Mouse (Mus musculus): ENCODE results near the gene 4921524J17Rik. TPM values are rescaled to one million over a fixed set of nuclear protein-coding genes. Genes with fewer than 3 reads are reported as not detected.

4921524J17Rik gene
- polyA plus RNA-seq, 1 experiment from 2014 or later, result 46.5 TPM

DNA sequence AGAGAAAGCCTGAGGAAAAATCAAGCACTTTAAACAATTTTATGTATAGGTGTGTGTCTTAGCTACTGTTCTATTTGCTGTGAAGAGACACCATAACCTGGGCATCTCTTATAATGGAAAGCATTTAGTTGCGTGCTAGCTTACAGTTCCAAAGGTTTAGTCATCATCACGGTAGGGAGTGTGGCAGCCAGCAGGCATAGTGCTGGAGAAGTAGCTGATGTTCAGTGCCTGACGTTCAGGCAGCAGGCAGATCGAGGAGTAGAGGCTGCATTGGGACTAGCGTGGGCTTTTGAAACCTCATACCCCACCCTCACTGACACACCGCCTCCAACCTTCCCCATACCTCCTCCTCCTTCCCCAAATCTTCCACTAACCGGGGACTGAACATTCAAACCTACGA is 38.1 kb upstream of the 4921524J17Rik start:
- no peak for ATAC-seq
- H3K4me2 ChIP-seq (ENCODE audit: low read length), result no peak overlapping the region
- no peaks in the 10 kb centered on the region for H3K27me3 ChIP-seq (ENCODE audit: control insufficient read depth, insufficient read depth, low read depth, low read length)
- H3K9me3 ChIP-seq (replicated peaks; ENCODE audit: control insufficient read depth, low read length, poor library complexity, severe bottlenecking), result no peaks in the 10 kb centered on the region
- no peaks in the 10 kb centered on the region for H3K4me1 ChIP-seq (ENCODE audit: control insufficient read depth, insufficient read depth, low read length)
- H3K9ac ChIP-seq (ENCODE audit: low read depth, low read length), result no peak overlapping the region
- no peak overlapping the region for H3K27ac ChIP-seq (ENCODE audit: low read length)
- WGBS, result 79% methylated on average over 8 of the region's 8 CpGs
- H3K4me3 ChIP-seq (ENCODE audit: low read depth, low read length), result no peak overlapping the region
- no peaks in the 10 kb centered on the region for H3K36me3 ChIP-seq (ENCODE audit: control insufficient read depth, insufficient read depth, low read length)

DNA sequence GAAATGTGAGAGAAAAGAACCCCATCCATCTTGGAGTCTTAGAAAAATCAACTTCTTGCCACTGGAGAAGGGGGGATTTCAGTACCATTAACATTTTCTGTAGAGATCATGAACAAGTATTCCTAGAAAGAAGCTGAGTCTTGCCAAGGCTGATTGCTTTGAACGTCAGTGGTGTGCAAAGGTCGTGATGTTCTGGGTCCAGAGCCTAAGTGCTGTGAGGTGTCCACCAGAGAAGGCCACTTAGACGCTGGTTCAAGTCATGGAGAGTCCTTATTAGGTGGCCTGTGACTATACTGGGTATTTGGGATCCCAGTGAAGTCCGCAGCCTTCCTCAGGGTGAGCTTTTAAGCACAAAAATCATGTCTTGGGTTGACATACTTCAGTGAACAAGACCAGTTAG is 33.4 kb upstream of the 4921524J17Rik start:
- Histone ChIP-seq H3K27me3 (ENCODE audit: control insufficient read depth, insufficient read depth, low read depth, low read length) (no peaks in the 10 kb centered on the region), H3K4me2 (ENCODE audit: low read length) (no peak overlapping the region), H3K4me3 (ENCODE audit: low read depth, low read length) (no peak overlapping the region), H3K27ac (ENCODE audit: low read length) (no peak overlapping the region), H3K9me3 (replicated peaks; ENCODE audit: control insufficient read depth, low read length, poor library complexity, severe bottlenecking) (no peaks in the 10 kb centered on the region), H3K9ac (ENCODE audit: low read depth, low read length) (no peak overlapping the region), H3K4me1 (ENCODE audit: control insufficient read depth, insufficient read depth, low read length) (no peaks in the 10 kb centered on the region), H3K36me3 (ENCODE audit: control insufficient read depth, insufficient read depth, low read length) (no peaks in the 10 kb centered on the region)
- 87% methylated on average over 4 of the region's 4 CpGs for WGBS
- ATAC-seq, result no peak

GRCm38 (mm10) chr8:85464316-85464715 is 31.7 kb upstream of the 4921524J17Rik start:
- Histone ChIP-seq H3K36me3 (ENCODE audit: control insufficient read depth, insufficient read depth, low read length) (no peaks in the 10 kb centered on the region), H3K27me3 (ENCODE audit: control insufficient read depth, insufficient read depth, low read depth, low read length) (no peaks in the 10 kb centered on the region), H3K4me2 (ENCODE audit: low read length) (no peak overlapping the region), H3K4me1 (ENCODE audit: control insufficient read depth, insufficient read depth, low read length) (no peaks in the 10 kb centered on the region), H3K4me3 (ENCODE audit: low read depth, low read length) (no peak overlapping the region), H3K9me3 (replicated peaks; ENCODE audit: control insufficient read depth, low read length, poor library complexity, severe bottlenecking) (no peaks in the 10 kb centered on the region), H3K27ac (ENCODE audit: low read length) (no peak overlapping the region), H3K9ac (ENCODE audit: low read depth, low read length) (no peak overlapping the region)
- no peak for ATAC-seq

DNA sequence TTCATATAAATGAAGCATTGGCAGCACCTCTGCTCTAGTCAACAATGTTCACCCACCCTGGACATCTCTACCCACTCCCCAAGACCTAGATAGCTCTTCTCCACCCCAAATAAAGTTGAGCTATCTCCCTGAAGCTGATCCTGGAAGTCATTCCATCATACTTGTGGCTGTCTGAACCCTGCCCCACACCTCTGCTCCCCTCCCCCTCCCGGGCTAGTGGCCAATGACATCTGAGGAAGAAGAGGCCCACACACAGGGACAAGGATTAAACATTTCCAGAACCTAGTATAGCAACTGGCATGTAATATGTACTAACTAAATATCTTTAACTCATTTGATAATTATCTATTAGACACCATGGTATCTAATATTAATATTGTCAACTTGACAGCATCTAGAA is 29.8 kb upstream of the 4921524J17Rik start:
- WGBS, result 89% methylated on average over 1 of the region's 1 CpGs

GRCm38 (mm10) chr8:85461377-85461776 is 28.7 kb upstream of the 4921524J17Rik start:
- H3K27ac ChIP-seq (ENCODE audit: low read length), result no peak overlapping the region
- H3K4me2 ChIP-seq (ENCODE audit: low read length), result no peak overlapping the region
- 82% methylated on average over 3 of the region's 3 CpGs for WGBS
- H3K9me3 ChIP-seq (replicated peaks; ENCODE audit: control insufficient read depth, low read length, poor library complexity, severe bottlenecking), result no peaks in the 10 kb centered on the region
- H3K27me3 ChIP-seq (ENCODE audit: control insufficient read depth, insufficient read depth, low read depth, low read length), result no peaks in the 10 kb centered on the region
- H3K9ac ChIP-seq (ENCODE audit: low read depth, low read length), result no peak overlapping the region
- no peak for ATAC-seq
- H3K4me3 ChIP-seq (ENCODE audit: low read depth, low read length), result no peak overlapping the region
- no peaks in the 10 kb centered on the region for H3K4me1 ChIP-seq (ENCODE audit: control insufficient read depth, insufficient read depth, low read length)
- H3K36me3 ChIP-seq (ENCODE audit: control insufficient read depth, insufficient read depth, low read length), result no peaks in the 10 kb centered on the region

More for the DNA sequence above, 29.8 kb upstream of the 4921524J17Rik start:
- Histone ChIP-seq H3K36me3 (ENCODE audit: control insufficient read depth, insufficient read depth, low read length) (no peaks in the 10 kb centered on the region), H3K4me2 (ENCODE audit: low read length) (no peak overlapping the region), H3K4me3 (ENCODE audit: low read depth, low read length) (no peak overlapping the region), H3K4me1 (ENCODE audit: control insufficient read depth, insufficient read depth, low read length) (no peaks in the 10 kb centered on the region), H3K27me3 (ENCODE audit: control insufficient read depth, insufficient read depth, low read depth, low read length) (no peaks in the 10 kb centered on the region), H3K9me3 (replicated peaks; ENCODE audit: control insufficient read depth, low read length, poor library complexity, severe bottlenecking) (no peaks in the 10 kb centered on the region), H3K27ac (ENCODE audit: low read length) (no peak overlapping the region), H3K9ac (ENCODE audit: low read depth, low read length) (no peak overlapping the region)
- no peak for ATAC-seq

DNA sequence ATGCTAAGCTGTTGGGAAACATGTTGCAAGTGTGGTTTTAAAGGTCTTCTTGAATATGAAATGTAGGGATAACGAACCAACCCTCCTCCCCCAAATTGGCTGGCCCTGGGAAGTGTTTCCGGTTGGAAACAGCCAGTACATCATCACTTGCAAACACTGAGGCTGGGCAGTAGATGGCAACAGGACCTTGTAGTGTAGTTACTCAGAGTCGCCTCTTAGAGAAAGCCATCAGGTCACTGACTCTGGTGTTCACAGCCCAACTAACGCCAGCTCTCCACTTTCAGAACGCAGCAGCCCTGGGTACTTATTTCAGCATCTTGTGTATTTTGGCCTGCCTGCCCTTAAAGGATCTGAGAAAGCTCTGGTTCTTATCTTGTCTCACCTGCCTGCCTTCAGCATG is 28.2 kb upstream of the 4921524J17Rik start:
- no peaks in the 10 kb centered on the region for H3K4me1 ChIP-seq (ENCODE audit: control insufficient read depth, insufficient read depth, low read length)
- no peaks in the 10 kb centered on the region for H3K9me3 ChIP-seq (replicated peaks; ENCODE audit: control insufficient read depth, low read length, poor library complexity, severe bottlenecking)
- no peaks in the 10 kb centered on the region for H3K36me3 ChIP-seq (ENCODE audit: control insufficient read depth, insufficient read depth, low read length)
- H3K9ac ChIP-seq (ENCODE audit: low read depth, low read length), result no peak overlapping the region
- no peak for ATAC-seq
- no peak overlapping the region for H3K27ac ChIP-seq (ENCODE audit: low read length)
- H3K4me3 ChIP-seq (ENCODE audit: low read depth, low read length), result no peak overlapping the region
- WGBS, result 39% methylated on average over 5 of the region's 5 CpGs
- no peak overlapping the region for H3K4me2 ChIP-seq (ENCODE audit: low read length)
- H3K27me3 ChIP-seq (ENCODE audit: control insufficient read depth, insufficient read depth, low read depth, low read length), result no peaks in the 10 kb centered on the region

GRCm38 (mm10) chr8:85459582-85459981 is 26.9 kb upstream of the 4921524J17Rik start:
- H3K27ac ChIP-seq (ENCODE audit: low read length), result no peak overlapping the region
- no peaks in the 10 kb centered on the region for H3K4me1 ChIP-seq (ENCODE audit: control insufficient read depth, insufficient read depth, low read length)
- no peaks in the 10 kb centered on the region for H3K36me3 ChIP-seq (ENCODE audit: control insufficient read depth, insufficient read depth, low read length)
- 80% methylated on average over 3 of the region's 3 CpGs for WGBS
- H3K4me3 ChIP-seq (ENCODE audit: low read depth, low read length), result no peak overlapping the region
- H3K27me3 ChIP-seq (ENCODE audit: control insufficient read depth, insufficient read depth, low read depth, low read length), result no peaks in the 10 kb centered on the region
- no peaks in the 10 kb centered on the region for H3K9me3 ChIP-seq (replicated peaks; ENCODE audit: control insufficient read depth, low read length, poor library complexity, severe bottlenecking)
- no peak overlapping the region for H3K4me2 ChIP-seq (ENCODE audit: low read length)
- ATAC-seq, result no peak
- no peak overlapping the region for H3K9ac ChIP-seq (ENCODE audit: low read depth, low read length)

DNA sequence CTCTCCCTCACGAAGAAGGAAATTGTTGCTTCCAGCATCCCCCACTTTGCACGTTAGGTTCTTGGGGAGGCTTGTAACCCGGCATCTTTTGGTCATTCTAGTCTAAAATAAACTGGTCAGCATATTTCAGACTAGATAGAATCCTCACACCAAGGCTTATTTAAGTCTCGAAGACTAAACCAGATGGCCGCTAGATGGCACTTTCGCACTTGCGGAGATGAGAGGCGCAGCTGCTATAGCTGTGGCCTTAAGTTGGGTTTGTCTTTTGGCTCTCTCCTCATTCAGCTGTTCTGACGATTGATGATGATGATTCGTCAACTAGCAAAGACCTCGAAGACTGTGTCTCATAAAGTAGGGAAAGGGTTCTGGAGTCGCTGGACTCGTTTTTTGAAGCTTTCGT is 23.9 kb upstream of the 4921524J17Rik start:
- no peak overlapping the region for H3K9ac ChIP-seq (ENCODE audit: low read depth, low read length)
- no peaks in the 10 kb centered on the region for H3K27me3 ChIP-seq (ENCODE audit: control insufficient read depth, insufficient read depth, low read depth, low read length)
- peaks cover 4% of the 10 kb centered on the region; the same call in 1 of the 2 replicates for H3K4me1 ChIP-seq (ENCODE audit: control insufficient read depth, insufficient read depth, low read length)
- H3K4me2 ChIP-seq (ENCODE audit: low read length), result no peak overlapping the region
- no peaks in the 10 kb centered on the region for H3K36me3 ChIP-seq (ENCODE audit: control insufficient read depth, insufficient read depth, low read length)
- no peak overlapping the region for H3K27ac ChIP-seq (ENCODE audit: low read length)
- no peaks in the 10 kb centered on the region for H3K9me3 ChIP-seq (replicated peaks; ENCODE audit: control insufficient read depth, low read length, poor library complexity, severe bottlenecking)
- peak; percentile 58; the same call in 1 of the 2 replicates for ATAC-seq
- H3K4me3 ChIP-seq (ENCODE audit: low read depth, low read length), result no peak overlapping the region
- 12% methylated on average over 14 of the region's 14 CpGs for WGBS

DNA sequence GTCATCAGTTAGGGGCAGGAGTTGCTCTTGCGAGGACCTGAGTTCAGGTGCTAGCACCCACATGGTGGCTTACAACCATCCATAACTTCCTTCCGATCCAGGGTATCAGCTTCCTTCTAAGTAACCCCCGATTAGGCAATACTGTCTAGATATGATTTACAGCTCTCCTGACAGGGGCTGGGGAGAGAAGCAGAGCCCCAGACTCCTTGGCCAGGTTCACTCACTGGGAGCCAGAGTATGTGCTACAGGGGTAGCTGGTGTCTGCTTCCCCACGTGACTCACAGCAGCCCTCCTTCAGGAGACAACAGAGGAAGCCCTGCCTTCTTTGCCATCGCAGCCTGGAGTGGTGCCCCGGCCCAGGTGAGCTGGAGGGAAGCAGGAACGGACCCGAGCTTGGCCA is 22.1 kb upstream of the 4921524J17Rik start:
- Histone ChIP-seq H3K36me3 (ENCODE audit: control insufficient read depth, insufficient read depth, low read length) (no peaks in the 10 kb centered on the region), H3K4me2 (ENCODE audit: low read length) (no peak overlapping the region), H3K4me1 (ENCODE audit: control insufficient read depth, insufficient read depth, low read length) (peaks cover 4% of the 10 kb centered on the region; the same call in 1 of the 2 replicates), H3K27ac (ENCODE audit: low read length) (no peak overlapping the region), H3K9me3 (replicated peaks; ENCODE audit: control insufficient read depth, low read length, poor library complexity, severe bottlenecking) (no peaks in the 10 kb centered on the region), H3K4me3 (ENCODE audit: low read depth, low read length) (no peak overlapping the region), H3K9ac (ENCODE audit: low read depth, low read length) (no peak overlapping the region), H3K27me3 (ENCODE audit: control insufficient read depth, insufficient read depth, low read depth, low read length) (no peaks in the 10 kb centered on the region)
- no peak for ATAC-seq
- WGBS, result 76% methylated on average over 8 of the region's 8 CpGs

DNA sequence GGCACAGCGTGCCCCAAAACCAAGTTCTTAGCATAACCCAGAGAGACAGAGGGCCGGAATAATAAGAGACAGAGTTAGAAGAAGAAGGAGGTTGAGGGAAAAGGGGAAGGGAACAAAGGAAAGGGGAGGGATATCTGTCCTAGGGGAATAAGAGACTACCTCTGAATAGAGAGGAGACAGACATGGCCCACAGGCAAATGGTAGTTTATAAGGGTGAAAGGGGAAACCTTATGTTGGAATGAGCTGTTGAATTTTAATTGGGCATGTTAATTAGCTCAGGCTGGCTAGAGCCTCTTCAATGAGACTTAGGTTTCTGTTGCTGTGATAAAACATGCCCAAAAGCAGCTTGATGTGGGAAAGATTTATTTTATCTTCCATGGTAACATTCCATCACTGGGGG is 20.6 kb upstream of the 4921524J17Rik start:
- no peak for ATAC-seq
- no peak overlapping the region for H3K27ac ChIP-seq (ENCODE audit: low read length)
- no peak overlapping the region for H3K4me3 ChIP-seq (ENCODE audit: low read depth, low read length)
- no peaks in the 10 kb centered on the region for H3K27me3 ChIP-seq (ENCODE audit: control insufficient read depth, insufficient read depth, low read depth, low read length)
- H3K9ac ChIP-seq (ENCODE audit: low read depth, low read length), result no peak overlapping the region
- WGBS, result 62% methylated on average over 2 of the region's 2 CpGs
- H3K36me3 ChIP-seq (ENCODE audit: control insufficient read depth, insufficient read depth, low read length), result no peaks in the 10 kb centered on the region
- H3K4me2 ChIP-seq (ENCODE audit: low read length), result no peak overlapping the region
- H3K9me3 ChIP-seq (replicated peaks; ENCODE audit: control insufficient read depth, low read length, poor library complexity, severe bottlenecking), result no peaks in the 10 kb centered on the region
- H3K4me1 ChIP-seq (ENCODE audit: control insufficient read depth, insufficient read depth, low read length), result peaks cover 4% of the 10 kb centered on the region; the same call in 1 of the 2 replicates
